Mouse (Mus musculus) testis, adult 2 months (tissue): ENCODE data around the gene Tnrc6c. TPM values are rescaled to one million over a fixed set of nuclear protein-coding genes. Genes with fewer than 3 reads are reported as not detected.

Experiments
- H3K27ac ChIP-seq: fragments of 200-500 bp; 2 replicates; pipeline ENCODE4 v1.5.1; 2012; ENCODE audit warnings: low read depth, low read length; ENCODE audit not compliant: control insufficient read depth, insufficient read depth
- H3K27me3 ChIP-seq: fragments of 200-500 bp; 2 replicates; pipeline ENCODE4 v1.6.1; 2012; ENCODE audit warnings: mild to moderate bottlenecking, low read length, moderate library complexity; ENCODE audit not compliant: control insufficient read depth, insufficient read depth
- H3K36me3 ChIP-seq: fragments of 200-500 bp; 2 replicates; pipeline ENCODE4 v1.6.1; 2012; ENCODE audit warnings: mild to moderate bottlenecking, low read length; ENCODE audit not compliant: control insufficient read depth, insufficient read depth
- H3K4me1 ChIP-seq: fragments of 200-500 bp; 2 replicates; pipeline ENCODE4 v1.6.1; 2012; ENCODE audit warnings: low read length; ENCODE audit not compliant: control insufficient read depth, insufficient read depth
- H3K4me3 ChIP-seq: fragments of 200-500 bp; 2 replicates; pipeline ENCODE4 v1.5.1; 2012; ENCODE audit warnings: low read depth, mild to moderate bottlenecking, low read length, moderate library complexity, mixed read lengths; ENCODE audit not compliant: control insufficient read depth
- CTCF ChIP-seq: fragments of 200-500 bp; IDR thresholded peaks from 2 replicates; pipeline ENCODE4 v1.5.1; 2012; ENCODE audit warnings: low read depth, mild to moderate bottlenecking, inconsistent platforms, low read length, moderate library complexity; ENCODE audit not compliant: control insufficient read depth, insufficient read depth, insufficient replicate concordance
- POLR2A ChIP-seq: fragments of 200-500 bp; IDR thresholded peaks from 2 replicates; pipeline ENCODE4 v1.6.1; 2012; ENCODE audit warnings: low read depth, mild to moderate bottlenecking, inconsistent platforms, low read length, moderate library complexity; ENCODE audit not compliant: control insufficient read depth
- polyA plus RNA-seq: library from polyadenylated mRNA; depleted of rRNA; stranded (reverse); fragments of >200 nt; gene quantifications from 2 replicates; pipeline ENCODE4 v1.2.3, GENCODE M21; 2012

Tnrc6c gene
- polyA plus RNA-seq, 1 experiment = 28.0 TPM

GRCm38 (mm10) chr11:117626557-117626956 lies 27.5 kb upstream of the Tnrc6c start:
- no peak for TF ChIP-seq CTCF
- no peak overlapping the region for H3K27ac ChIP-seq
- no peak overlapping the region for H3K4me3 ChIP-seq
- no peaks in the 10 kb centered on the region for H3K4me1 ChIP-seq
- no peaks in the 10 kb centered on the region for H3K36me3 ChIP-seq
- no peaks in the 10 kb centered on the region for H3K27me3 ChIP-seq

GRCm38 (mm10) chr11:117627060-117627562 lies 27.0 kb upstream of the Tnrc6c start:
- Histone ChIP-seq H3K4me3 (no peak overlapping the region), H3K27ac (no peak overlapping the region), H3K27me3 (no peaks in the 10 kb centered on the region), H3K36me3 (no peaks in the 10 kb centered on the region), H3K4me1 (no peaks in the 10 kb centered on the region)
- TF ChIP-seq CTCF (no peak), POLR2A (no peak)

DNA sequence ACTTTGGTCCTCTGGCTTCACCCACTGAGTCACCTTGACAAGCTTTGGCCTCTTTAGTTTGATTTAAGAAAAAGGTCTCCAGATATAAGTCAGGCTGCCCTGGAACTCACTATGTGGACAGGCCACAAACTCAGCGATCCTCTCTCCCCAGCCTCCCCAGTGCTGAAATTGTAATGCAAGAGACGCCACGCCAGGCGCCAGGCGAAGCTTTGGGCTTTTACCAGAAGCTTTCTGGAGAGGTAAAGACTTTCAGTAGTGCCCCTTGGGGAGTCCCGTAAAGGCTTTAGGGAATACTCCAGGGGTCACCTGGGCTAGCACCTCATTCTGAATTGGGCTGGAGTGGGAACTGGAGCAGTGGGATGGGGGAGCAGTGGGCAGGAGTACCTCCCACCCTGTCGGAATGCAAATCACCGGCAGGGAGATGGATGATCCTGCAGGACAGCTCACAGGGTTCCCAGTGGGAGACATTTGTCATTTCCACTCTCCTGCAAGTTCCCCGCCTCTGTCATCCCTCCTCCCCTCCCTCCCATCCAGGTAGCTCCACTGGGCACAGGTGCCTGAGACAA lies 26.3 kb upstream of the Tnrc6c start:
- H3K4me1 ChIP-seq = no peaks in the 10 kb centered on the region
- no peaks in the 10 kb centered on the region for H3K36me3 ChIP-seq
- no peak overlapping the region for H3K4me3 ChIP-seq
- no peak for TF ChIP-seq CTCF
- no peak overlapping the region for H3K27ac ChIP-seq
- H3K27me3 ChIP-seq = no peaks in the 10 kb centered on the region

DNA sequence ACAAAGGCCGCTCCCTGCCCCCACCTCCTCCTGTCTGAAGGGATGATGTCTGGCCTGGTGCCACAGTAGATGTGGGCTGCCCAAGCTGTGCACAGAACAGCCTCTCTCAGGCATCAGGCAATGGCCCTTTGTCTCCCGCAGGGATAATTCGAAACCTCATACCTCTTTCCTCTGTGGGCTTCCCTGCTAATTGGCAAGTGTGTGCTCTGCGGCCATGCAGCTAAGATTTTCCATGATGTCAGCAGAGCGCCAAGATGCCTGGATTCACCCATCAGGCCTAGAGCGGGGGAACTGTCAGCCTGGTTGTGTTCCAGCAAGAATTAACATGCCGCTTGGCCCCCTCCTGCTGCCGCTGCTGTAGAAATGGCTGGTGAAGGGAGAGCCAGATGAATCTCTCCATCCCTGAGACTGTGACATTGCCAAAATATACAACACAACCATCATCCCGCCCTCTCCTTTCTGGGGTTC lies 25.7 kb upstream of the Tnrc6c start:
- Histone ChIP-seq H3K27ac (no peak overlapping the region), H3K36me3 (no peaks in the 10 kb centered on the region), H3K27me3 (no peaks in the 10 kb centered on the region), H3K4me3 (no peak overlapping the region), H3K4me1 (no peaks in the 10 kb centered on the region)
- TF ChIP-seq CTCF = no peak
- no peak for TF ChIP-seq POLR2A

GRCm38 (mm10) chr11:117629865-117630264 lies 24.2 kb upstream of the Tnrc6c start:
- no peaks in the 10 kb centered on the region for H3K4me1 ChIP-seq
- H3K27me3 ChIP-seq = no peaks in the 10 kb centered on the region
- TF ChIP-seq POLR2A (no peak), CTCF (no peak)
- no peak overlapping the region for H3K27ac ChIP-seq
- H3K36me3 ChIP-seq = no peaks in the 10 kb centered on the region
- H3K4me3 ChIP-seq = no peak overlapping the region

GRCm38 (mm10) chr11:117630868-117631565 lies 23.1 kb upstream of the Tnrc6c start:
- TF ChIP-seq CTCF = no peak
- no peaks in the 10 kb centered on the region for H3K27me3 ChIP-seq

GRCm38 (mm10) chr11:117633310-117633709 lies 20.8 kb upstream of the Tnrc6c start:
- Histone ChIP-seq H3K27me3 (no peaks in the 10 kb centered on the region), H3K4me3 (no peak overlapping the region), H3K4me1 (no peaks in the 10 kb centered on the region; the same call in 1 of the 2 replicates), H3K27ac (no peak overlapping the region), H3K36me3 (no peaks in the 10 kb centered on the region)
- no peak for TF ChIP-seq CTCF
- no peak for TF ChIP-seq POLR2A

More at GRCm38 (mm10) chr11:117630868-117631565, 23.1 kb upstream of the Tnrc6c start:
- Histone ChIP-seq H3K4me3 (no peak overlapping the region), H3K4me1 (no peaks in the 10 kb centered on the region; the same call in 1 of the 2 replicates), H3K36me3 (no peaks in the 10 kb centered on the region), H3K27ac (no peak overlapping the region)
